Mouse (Mus musculus) kidney, adult 2 months (tissue): ENCODE data around the gene Gli3.

Source experiments
- CTCF ChIP-seq: fragments of 200-500 bp; conservative IDR thresholded peaks from 2 replicates; pipeline ENCODE4 v1.5.1; 2011; ENCODE audit warnings: low read depth, mild to moderate bottlenecking, control low read depth, low read length, moderate library complexity, mixed read lengths; ENCODE audit not compliant: insufficient read depth, insufficient read length
- POLR2A ChIP-seq: fragments of 200-500 bp; IDR thresholded peaks from one replicate; pipeline ENCODE4 v1.6.1; 2011; ENCODE audit warnings: low read depth, low read length, control low read depth

DNA sequence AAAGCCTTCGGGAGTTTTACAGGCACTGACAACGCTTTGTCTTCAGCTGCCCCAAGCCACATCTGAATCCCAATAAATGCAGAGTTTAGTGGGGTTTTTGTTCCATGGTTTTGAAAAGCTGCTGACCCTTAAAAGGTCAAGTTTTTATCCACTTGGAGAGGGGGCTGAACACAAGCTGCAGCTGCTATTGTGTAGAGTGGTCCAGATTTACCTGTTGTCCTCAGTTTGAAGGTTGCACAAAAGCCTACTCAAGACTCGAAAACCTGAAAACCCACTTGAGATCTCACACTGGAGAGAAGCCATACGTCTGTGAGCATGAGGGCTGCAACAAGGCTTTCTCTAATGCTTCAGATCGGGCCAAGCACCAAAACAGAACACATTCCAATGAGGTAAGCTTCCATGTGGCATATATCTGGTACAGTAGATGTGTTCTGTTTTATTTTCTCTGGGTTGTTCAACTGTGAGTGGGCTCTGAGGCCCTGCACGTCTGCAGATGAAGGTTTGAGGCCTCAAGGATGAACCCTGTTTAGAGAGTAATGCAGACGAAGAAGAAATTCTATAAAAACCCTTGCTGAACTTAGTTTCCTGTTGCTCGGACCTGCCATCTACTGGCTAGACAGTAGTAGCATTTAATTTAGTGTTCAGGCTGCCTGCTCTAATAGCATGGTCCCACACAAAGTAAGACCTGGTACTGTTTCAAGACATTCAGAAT is 251.8 kb downstream of the Gli3 start:
- peak; percentile 25; the same call in 1 of the 2 replicates for TF ChIP-seq CTCF
- no peak for TF ChIP-seq POLR2A
